Mouse (Mus musculus): ENCODE results near the gene Prss38. TPM values are rescaled to one million over a fixed set of nuclear protein-coding genes. Genes with fewer than 3 reads are reported as not detected.
"Not testable (repeated sequence)": the region's sequence is repeated elsewhere in the genome, so short reads cannot be mapped to it uniquely, and the experiment has no call there.

Prss38 gene
- total RNA-seq, 1 experiment from 2014 or later = not detected

DNA sequence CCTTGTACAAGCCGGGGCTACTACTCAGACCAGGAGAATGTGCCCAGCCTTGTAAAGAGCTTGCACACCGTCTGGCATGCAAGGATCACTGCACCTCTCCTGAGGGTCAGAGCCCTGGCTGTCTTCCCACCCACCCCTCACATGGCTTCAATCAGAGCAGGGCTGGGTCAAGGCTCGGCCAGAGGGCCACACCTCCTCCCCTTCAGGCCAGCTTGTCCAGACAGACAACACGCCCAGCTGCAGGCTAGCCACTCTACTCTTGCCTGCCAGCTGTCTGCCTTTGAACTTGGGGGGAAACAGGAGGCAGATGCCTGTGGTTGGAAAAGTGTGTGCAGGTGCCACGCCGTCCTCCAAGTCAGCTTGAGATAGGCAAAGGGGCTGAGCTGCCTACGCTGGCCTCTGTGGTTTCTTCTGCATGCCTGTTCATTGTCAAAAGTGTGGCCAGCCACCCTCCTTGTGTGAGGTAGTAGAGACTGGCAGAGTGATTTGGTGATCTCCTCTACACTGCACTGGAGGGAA, 9.0 kb upstream of the Prss38 start:
- no peak for ATAC-seq (ENCODE audit: extremely low read depth, insufficient number of reproducible peaks, low FRiP score, poor library complexity, severe bottlenecking)

DNA sequence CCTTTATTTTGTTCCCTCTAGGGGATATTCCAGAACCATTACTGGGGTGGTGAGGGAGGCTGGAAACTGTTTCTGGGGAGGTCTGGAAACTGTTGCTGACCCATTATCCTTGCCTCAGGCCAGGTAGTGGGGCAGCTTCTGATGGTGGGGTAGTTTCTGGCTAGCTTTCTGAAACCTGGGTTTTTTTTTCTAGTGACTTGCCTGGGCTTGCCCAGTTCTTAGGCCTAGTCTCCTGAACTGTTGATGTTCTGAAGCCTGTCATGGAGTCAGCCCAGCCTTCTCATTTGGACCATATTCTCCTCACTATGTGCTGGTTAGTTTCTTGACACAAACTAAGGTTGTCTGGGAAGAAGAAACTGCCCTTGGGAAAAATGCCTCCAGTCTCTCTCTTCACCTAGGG, 4.1 kb upstream of the Prss38 start:
- no peak for ATAC-seq (ENCODE audit: extremely low read depth, insufficient number of reproducible peaks, low FRiP score, poor library complexity, severe bottlenecking)

DNA sequence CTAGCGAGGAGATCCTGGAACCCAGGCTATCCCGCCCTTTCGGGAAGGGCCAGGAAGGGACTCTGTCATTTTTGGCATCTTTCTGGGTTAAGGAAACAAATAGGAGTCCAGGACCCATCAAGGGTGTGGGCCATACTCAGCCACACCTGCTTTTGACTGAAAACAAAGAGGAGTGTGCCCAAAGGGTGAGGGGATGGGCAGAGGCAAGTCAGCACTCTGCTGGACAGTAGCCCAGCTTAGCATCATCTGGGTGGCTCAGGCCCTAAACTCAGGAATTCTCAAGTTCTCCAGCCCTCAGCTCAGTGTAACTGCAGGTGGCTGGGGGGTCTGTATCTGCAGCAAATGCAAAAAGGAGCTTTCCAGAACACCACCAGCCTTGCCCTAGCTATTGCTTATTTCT, 2.5 kb upstream of the Prss38 start:
- no peak for ATAC-seq (ENCODE audit: extremely low read depth, insufficient number of reproducible peaks, low FRiP score, poor library complexity, severe bottlenecking)

DNA sequence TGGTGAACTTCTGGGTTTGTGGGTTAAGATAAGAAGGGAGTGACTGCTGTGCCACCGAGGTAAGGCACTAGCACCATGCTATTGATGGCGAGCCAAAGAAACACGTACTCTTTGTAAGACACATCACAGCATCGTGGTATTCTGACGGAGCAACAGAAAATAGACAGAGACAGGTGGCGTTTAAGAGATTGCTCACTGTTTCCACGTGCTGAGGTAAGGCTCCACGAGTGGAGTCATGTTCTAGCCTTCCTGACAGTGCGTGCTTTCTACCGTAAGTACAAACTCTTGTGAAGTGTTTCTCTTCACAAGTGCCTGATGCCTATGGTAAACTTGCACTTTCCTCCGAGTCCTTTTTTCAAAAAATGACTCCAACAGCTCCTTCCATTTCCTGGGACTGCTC, 5.6 kb downstream of the Prss38 start:
- no peak for ATAC-seq (ENCODE audit: extremely low read depth, insufficient number of reproducible peaks, low FRiP score, poor library complexity, severe bottlenecking)

DNA sequence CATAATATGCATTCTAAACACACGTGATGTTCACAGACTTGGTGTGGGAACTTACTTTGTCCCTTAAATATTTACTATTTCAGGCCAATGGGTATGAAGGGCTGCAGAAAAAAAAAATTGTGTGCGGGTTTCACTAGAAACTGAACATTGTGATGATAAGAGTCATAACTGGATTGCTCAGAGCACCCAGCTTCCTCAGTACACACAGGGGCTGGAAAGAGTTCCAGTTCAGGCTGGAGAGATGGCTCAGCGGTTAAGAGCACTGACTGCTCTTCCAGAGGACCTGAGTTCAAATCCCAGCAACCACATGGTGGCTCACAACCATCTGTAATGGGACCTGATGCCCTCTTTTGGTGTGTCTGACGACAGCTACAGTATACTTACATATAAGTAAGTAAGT, 7.5 kb downstream of the Prss38 start:
- not testable (repeated sequence) for ATAC-seq (ENCODE audit: extremely low read depth, insufficient number of reproducible peaks, low FRiP score, poor library complexity, severe bottlenecking)

DNA sequence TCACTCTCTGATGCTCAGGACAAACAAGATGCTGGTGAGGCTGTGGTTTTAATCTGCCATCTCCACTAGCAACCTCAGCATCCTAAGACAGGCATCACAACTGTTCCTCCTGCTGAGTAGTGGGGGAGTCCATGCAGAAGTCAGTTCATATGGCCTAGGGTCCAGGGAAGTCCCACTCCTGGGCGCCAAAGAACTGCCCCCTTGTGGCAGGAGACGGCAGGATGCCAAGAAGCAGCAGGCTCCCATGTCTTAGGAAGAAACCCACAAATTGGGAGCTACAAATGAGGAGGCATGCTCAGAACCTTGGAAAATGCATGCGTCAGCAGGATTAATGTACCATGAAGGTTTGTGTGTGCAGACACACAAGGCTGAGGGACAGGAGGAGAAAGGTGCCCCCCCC, 8.8 kb downstream of the Prss38 start:
- no peak for ATAC-seq (ENCODE audit: extremely low read depth, insufficient number of reproducible peaks, low FRiP score, poor library complexity, severe bottlenecking)

DNA sequence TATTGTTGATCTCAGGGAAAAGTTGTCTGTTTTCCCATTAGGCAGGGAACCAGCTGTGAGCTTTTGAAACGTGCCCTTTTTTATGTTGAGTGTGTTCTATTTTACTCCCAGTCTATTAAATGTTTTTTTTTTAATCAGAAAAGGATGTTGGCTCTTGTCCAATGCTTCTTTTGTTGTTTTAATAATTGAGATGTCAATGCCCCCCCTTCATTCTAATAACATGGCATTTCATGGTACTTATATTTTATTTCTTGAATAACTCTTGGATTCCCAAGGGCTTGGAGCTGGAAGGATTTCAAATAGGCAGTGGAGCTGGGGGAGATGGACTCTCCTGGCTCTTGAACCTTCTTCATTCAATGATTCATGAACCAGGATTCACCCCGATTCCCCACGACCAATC, 9.4 kb downstream of the Prss38 start:
- no peak for ATAC-seq (ENCODE audit: extremely low read depth, insufficient number of reproducible peaks, low FRiP score, poor library complexity, severe bottlenecking)

DNA sequence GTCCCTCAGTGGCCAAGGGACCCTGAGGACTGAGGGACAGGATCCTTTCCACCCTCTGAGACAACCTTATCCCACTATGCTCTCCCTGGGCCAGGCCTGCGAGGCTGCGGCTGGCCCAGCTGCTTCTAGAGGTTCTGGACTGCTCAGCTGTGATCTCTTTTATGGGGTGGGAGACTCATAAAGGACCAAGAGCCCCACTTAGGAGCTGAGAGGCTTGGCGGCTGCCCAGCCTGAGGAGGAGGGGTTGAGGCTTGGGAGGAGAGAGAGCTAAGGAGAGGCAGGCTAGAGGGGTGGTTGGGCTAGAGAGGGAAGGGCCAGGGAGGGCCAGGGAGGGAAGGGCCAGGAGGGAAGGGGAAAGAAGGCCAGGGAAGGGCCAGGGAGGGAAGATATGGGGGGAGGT, 11.0 kb downstream of the Prss38 start:
- no peak for ATAC-seq (ENCODE audit: extremely low read depth, insufficient number of reproducible peaks, low FRiP score, poor library complexity, severe bottlenecking)

DNA sequence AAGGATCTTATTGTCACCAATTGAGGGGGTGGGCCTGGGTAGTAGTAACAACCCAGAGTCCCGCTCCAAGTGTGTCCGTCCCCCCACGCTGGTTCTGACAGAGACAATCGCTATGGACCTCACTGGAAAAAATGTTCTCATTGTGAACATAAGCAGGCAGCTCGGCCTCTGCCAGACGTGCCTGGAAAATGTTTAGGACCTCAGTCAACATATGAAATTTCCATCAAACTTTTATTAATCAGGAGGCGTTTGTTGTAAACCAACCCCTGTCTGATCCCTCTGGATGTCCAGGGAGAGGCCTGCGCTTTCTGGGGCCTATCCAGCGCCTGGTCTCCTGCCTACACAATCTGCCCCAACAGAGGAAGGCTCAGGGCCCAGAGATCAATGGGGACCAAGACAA, 11.4 kb downstream of the Prss38 start:
- ATAC-seq (ENCODE audit: extremely low read depth, insufficient number of reproducible peaks, low FRiP score, poor library complexity, severe bottlenecking) = no peak

DNA sequence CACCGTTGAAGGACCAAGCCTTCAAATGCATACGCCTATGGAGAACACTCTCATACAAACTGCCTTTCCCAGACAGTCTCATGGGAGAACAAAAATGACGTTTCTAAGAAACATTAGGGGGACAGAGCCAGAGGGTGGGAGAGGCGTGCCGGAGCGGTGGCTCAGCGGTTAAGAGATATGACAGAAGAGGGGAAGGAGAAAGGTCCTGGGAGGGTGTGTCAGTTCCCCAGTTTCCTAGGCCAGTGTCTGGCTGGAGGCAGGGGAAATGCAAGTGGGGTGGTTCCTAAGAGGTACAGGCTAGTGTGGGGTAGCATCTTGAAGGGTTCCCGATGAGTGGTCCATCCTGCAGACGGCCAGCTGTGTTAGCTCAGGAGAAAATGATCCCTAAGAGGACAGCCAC, 14.2 kb downstream of the Prss38 start:
- ATAC-seq (ENCODE audit: extremely low read depth, insufficient number of reproducible peaks, low FRiP score, poor library complexity, severe bottlenecking) = no peak

DNA sequence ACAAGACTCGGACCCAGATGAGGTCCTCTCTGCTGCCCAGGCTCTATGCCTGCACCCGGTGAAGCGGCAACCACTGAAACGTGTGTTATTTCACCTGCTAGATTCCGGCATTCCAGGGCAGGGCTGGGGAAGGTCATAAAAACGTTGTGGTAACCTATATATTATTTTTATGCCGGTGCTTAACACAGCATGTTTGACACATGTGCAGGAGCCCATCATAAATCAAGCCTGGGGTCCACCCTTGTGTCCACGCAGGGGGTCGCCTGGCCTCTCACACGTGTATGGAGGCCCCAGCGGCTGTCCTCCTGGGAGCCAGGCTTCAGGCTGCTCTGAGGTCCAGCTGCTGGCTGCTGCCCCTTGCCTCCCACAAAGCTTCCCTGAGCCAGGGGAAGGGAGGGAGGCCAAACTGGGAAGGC, 18.6 kb downstream of the Prss38 start:
- no peak for ATAC-seq (ENCODE audit: extremely low read depth, insufficient number of reproducible peaks, low FRiP score, poor library complexity, severe bottlenecking)

DNA sequence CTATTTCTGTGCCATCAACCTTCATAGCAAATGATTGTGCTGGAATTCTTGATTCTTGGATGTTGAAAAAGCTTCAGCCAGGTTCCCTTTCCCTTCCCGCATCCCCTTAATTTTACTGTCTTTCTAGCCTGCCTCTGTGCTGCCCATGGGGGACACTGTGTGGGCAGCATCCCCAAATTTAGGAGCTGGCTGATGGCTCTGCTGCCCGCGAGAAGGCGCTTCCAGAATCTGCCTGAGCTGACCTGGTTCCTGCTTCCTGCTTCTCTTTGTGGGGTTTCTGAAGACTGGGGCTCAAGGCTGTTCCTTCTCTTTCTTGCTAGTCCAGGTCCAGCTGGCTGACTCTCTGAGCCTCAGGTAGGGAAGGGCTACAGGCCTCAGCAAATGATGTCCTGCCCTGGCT, 20.7 kb downstream of the Prss38 start:
- no peak for ATAC-seq (ENCODE audit: extremely low read depth, insufficient number of reproducible peaks, low FRiP score, poor library complexity, severe bottlenecking)

DNA sequence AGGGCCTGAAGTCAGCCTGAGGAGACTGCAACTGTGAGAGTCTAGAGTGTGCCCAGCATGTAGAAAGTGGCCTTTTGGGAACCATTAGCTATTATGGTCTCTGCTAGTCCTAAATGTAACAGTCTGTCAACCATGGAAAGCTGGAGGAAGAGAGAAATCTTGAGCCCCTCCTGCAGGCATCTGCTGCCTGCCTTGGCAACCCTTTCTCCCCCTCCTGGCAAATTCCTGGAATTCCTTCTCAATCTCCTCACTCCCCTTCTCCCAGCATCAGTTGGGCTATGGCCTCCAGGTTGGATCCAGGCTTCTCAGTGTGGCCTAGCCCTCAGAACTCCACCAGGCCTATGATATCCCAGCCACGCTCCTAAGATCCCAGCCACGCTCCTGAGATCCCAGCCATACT, 25.1 kb downstream of the Prss38 start:
- ATAC-seq (ENCODE audit: extremely low read depth, insufficient number of reproducible peaks, low FRiP score, poor library complexity, severe bottlenecking) = no peak

DNA sequence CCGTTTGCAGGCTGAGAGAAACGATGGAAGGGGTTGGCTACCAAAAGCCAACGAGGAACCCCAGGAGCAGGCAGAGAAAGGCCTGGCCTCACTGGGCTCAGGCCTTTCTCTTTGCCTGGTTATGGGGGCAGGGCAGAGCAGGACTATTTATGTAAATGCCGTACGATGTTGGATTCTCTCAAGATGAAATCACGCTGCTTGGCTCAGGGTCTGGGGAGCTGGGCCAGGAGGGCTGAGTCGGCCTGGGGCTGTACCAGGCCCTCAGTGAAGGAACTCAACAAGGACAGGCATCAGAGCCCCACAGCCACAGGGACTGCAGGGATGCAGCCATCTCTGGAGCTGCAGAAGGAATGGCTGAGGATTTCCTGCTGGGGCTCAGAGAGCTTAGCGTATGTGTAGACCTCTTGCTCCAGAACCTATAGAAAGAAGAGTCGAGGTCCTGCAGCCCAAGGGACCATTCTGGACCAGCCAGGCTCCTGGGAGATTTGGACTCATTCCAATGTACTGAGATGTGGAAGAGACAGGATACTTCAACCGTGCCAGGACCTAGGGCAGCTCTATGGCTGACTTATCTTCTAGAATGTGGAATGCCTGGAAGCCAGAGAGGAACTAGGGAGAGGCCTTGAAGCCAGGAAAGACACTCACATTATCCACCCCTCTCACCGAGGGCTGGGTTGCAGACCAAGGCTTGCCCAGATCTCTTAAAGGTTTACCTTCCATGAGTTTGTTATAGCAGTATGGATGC, 29.1 kb downstream of the Prss38 start:
- no peak for ATAC-seq (ENCODE audit: extremely low read depth, insufficient number of reproducible peaks, low FRiP score, poor library complexity, severe bottlenecking)

DNA sequence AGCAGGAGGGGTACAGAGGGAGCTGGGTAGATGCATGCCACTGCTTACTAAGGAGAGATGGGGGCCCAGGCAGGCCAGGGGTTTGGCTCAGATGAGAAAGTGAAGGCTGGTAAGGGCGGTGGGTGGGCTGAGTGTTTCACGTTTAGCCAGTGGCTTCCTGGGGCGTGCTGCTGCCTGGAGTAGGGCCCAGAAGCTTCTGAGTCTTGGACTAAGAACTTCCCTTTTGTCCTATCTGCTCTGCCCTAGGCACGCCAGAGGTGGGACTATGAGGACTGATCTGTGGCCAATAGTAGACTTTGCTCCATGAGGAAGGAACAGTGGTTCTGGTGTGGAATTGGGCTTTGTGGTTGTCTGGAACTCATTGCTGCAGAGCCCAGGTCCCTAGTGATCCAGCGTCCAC, 32.5 kb downstream of the Prss38 start:
- no peak for ATAC-seq (ENCODE audit: extremely low read depth, insufficient number of reproducible peaks, low FRiP score, poor library complexity, severe bottlenecking)

DNA sequence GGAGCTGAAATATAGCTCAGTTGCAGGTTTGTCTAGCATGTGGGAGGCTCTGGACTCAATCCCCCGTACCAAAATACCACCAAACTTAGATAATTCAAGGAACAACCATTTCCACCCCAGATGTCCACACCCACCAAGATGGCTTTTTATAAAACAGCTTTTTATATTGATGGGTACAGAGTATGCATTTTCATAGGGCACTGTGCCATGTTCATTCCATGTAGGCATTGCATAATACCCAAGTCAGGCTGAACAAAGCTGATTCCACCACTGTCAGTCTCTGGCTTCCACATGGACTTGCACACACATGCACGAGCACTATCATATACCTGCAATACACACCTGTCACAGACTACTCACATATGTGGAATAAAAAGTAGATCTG, 36.7 kb downstream of the Prss38 start:
- no peak for ATAC-seq (ENCODE audit: extremely low read depth, insufficient number of reproducible peaks, low FRiP score, poor library complexity, severe bottlenecking)

DNA sequence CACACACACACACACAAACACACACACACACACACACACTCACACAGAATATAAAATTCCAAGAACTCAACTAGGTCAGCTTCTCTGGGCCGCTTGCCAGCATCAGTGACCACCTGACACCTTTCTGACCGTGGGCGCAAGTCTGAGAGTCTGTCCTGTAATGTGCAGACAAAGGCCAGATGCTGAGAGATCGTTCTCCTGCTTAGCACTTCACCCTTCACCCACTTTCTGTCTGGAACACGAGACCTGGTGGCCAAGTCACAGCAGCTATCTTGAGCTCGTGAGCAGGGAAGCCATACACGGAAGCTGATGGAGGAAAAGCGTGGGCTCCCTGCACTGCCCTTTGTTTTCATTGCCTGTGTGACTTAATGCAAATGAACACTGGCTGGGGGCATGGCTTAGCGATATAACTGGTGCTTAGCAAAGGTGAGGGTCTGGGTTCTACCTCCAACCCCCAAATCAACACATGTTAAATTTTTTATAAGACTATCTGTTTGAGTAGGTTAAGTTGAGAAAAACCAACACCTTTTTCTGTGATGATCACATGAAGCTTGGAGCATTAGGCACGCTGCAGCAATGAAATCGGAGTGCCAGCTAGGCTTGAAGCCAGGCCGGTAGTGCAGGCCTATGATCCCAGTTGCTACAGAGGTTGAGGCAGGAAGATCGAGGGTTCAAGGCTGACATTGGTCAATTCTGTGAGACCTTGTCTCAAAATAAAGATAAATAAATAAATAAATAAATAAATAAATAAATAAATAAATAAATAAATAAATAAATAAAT, 37.3 kb downstream of the Prss38 start:
- no peak for ATAC-seq (ENCODE audit: extremely low read depth, insufficient number of reproducible peaks, low FRiP score, poor library complexity, severe bottlenecking)

DNA sequence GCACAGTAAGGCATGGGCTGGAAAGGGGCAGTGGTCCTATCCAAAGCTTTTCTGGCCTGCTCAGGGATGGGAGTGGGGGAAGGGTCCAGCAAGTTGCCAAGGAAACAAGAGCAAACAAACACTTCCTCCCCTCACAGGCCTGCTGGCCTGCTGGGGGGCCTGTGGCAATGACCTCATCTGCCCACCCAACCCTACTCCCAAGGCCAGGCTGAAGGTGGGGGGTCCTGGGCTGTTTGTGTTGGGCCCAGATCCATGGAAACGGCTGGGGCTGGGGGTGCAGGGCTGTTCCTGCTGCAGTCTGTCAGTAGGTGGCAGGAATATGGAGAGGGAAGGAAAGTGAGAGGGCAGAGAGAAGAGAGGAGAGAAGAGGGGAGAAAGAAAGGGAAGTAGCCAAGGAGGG, 39.1 kb downstream of the Prss38 start:
- no peak for ATAC-seq (ENCODE audit: extremely low read depth, insufficient number of reproducible peaks, low FRiP score, poor library complexity, severe bottlenecking)

DNA sequence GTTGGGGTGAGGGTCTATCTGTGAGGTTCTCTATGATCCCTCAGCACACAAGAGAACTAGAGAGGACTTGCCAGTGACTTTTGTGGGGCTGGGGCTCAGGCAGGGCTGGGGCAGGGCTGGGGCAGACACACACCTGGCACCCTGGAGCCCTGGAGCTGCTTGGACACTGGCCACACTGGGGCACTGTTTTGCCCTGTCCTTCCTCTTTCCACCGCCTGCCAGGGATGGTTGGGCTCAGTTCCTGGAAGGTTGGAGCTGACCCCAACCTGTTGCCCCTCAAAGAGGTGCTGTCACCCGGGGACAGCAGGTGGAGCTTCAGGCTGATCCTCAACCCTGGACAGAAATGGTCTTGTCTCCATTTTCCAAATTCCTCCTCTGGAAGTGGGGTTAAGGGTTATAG, 39.5 kb downstream of the Prss38 start:
- ATAC-seq (ENCODE audit: extremely low read depth, insufficient number of reproducible peaks, low FRiP score, poor library complexity, severe bottlenecking) = no peak

DNA sequence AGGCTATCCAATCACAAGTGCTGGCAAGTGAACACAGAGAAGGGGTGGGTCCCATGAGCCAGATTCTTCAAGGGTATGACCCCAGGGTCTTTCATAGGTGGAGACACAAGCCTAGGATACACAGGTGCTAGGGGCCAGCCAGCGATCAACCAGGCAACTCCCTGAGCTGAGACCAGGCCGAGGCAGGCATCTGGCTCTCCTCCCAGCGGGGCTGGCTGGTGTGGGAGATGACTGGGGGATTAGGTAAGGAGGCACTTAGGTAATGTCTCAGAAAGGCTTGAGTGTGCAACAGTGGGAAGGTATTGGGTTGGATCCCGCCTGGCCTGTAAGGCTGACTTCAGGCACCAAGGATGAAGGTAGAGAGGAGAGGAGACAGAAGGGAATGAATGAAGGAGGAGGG, 40.3 kb downstream of the Prss38 start:
- no peak for ATAC-seq (ENCODE audit: extremely low read depth, insufficient number of reproducible peaks, low FRiP score, poor library complexity, severe bottlenecking)

All from neutrophil, adult 5-6 weeks (primary cell).